Mouse (Mus musculus) erythroblast, embryonic 14.5 days (primary cell): ENCODE measurements around the gene Ctdsp1.

Source experiments
- GATA1 ChIP-seq: IDR thresholded peaks from 2 replicates; pipeline ENCODE4 v1.6.1; 2012; ENCODE audit warnings: low read length, inconsistent platforms, mixed read lengths
- TAL1 ChIP-seq: IDR thresholded peaks from 3 replicates; pipeline ENCODE4 v1.6.1; 2012; ENCODE audit warnings: low read length, inconsistent platforms, mixed read lengths

DNA sequence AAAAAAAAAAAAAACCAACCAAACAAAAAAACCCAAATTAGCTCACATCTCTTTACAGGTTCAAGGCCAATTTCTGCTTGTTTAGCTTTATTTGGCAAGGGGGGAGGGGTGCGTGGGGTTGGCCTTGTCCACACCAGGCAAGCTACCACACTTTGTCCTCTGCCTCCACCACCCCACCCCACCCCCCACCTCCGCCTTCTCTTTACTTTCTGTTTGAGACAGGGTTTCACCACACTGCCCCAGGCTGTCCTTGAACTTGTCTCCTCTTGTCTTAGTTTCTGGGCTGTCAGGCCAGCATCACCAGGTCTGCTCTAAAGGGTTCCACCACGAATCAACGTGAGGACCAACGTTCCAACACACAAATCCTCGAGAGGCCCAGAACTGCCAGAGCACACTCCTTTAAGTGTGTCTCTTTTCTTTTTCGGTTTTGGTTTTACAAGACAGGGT, 12.2 kb upstream of the Ctdsp1 start:
- no peak for TF ChIP-seq GATA1
- TF ChIP-seq TAL1 = no peak
